Mouse (Mus musculus) heart, postnatal 14 days (tissue): Measurements from ENCODE around the gene Tbc1d16. TPM values are rescaled to one million over a fixed set of nuclear protein-coding genes. Genes with fewer than 3 reads are reported as not detected.

Experiments used
- DNase-seq, 2 experiments: peaks; one replicate each; pipeline ENCODE4 v3.0.0; 2021 to 2022
- intact Hi-C: fragments of 180-260 bp; cut with DNase I; formaldehyde crosslinking; loops from one replicate; pipeline ENCODE4 v1.15.1; 2025
- total RNA-seq, 2 experiments: library from RNA; stranded (reverse); gene quantifications; 2 replicates each; pipeline ENCODE4 v1.2.3; 2021

The Tbc1d16 gene
- total RNA-seq, 2 experiments from 2014 or later: 68.5 to 68.7 TPM

GRCm38 (mm10) chr11:119186381-119186780 is 41.9 kb downstream of the Tbc1d16 start:
- no peak for DNase-seq
- intact Hi-C loops: loop anchor here (2.0 to 5.0 kb wide), 2 partner anchors 59 to 96 kb away; no protein-coding TSS in a partner anchor

GRCm38 (mm10) chr11:119183684-119184310 is 44.5 kb downstream of the Tbc1d16 start:
- intact Hi-C loops: loop anchor here (5.0 kb wide), 1 partner anchor 41 kb away; no protein-coding TSS in a partner anchor
- DNase-seq: no peak

GRCm38 (mm10) chr11:119181861-119182395 is 46.4 kb downstream of the Tbc1d16 start:
- intact Hi-C loops: loop anchor here (5.0 kb wide), 1 partner anchor 40 kb away; no protein-coding TSS in a partner anchor
- no peak for DNase-seq

DNA sequence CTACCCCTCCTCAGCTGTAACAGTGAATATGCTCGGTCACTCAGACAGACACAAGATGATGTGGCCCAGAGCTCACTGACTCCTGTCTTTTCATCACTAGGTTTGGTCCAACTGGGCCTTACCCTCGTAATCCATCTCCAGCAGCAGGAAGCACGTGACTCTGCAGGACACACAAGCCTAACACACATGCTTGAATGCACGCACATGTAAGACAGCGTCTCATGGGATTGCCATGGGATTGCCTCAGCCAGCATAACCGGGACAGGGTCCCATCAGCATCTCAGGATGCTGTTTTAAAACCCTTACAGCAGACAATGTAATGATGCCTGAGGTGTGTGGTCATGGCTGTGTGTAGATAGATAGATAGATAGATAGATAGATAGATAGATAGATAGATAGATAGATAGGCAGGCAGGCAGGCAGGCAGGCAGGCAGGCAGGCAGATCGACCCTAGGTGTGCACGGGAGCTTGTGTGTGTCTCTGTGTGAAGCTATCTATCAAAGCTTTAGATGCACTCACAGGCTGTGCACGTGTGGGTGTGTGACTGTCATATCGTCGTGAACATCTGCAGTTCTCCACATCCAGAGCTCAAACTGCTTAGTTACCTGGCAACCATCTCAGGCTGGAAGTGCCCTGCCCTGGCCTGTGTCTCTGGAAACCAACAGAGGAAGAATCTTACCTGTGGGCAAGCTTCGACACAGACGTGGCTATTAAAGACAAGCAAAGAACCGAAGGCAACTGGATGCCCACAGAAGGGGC is 47.3 kb downstream of the Tbc1d16 start:
- DNase-seq: no peak
- intact Hi-C loops: loop anchor here (5.0 kb wide), 1 partner anchor 39 kb away; no protein-coding TSS in a partner anchor

DNA sequence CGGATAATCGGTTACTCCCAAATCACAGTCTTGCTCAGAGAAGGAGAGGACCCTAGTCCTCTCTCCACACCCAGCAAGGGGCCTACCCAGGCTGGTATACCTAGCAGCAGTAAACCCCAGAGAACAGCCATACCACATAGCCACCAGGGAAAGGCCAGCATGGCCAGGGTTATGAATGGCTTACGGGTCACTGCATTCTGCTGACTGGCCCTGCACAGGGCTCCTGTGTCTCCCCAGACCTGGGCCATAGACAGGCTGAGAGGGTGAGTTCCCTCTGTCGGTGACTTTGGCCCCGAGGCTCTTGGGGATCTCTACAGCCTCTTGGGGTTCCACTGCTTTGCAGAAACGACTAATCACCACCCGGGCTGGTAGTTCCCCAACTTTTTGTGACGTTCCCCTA is 50.0 kb downstream of the Tbc1d16 start:
- intact Hi-C loops: no loop called here

DNA sequence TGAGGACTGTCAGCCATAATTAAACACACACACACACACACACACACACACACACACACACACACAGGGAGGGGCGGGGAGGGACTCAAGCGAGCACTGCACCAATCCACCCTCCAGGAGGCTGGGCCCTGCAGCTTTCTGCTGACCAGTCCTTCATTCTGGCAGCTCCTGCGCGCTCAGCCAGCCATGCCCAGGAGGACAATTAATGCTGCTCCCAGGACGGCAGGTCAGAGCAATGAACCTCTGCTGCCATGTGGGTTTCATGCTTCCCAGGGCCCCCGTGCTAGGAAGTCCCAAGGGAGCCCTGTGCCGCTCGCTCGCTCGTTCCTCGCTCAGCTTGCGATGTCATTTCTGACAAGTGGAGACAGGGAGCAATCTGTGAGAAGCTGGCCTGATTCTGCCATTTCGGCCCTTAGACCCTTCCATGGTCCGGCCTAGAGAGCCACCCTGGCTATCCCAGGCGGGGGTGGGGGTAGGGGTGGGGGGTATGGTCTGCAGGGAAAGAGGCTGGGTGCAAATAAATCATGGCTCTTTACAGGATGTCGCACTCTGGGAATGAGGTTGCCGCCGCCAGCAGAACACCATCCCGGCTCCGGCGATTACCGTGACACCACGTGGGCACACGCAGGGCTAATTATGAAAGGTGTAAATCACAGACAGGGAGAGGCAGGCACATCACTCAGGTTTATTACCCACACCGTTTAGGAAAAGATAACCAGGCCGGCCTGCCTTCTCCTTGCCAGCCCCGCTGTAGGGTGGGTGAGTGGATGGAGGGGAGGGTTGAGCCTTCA is 51.7 kb downstream of the Tbc1d16 start:
- no peak for DNase-seq
- intact Hi-C loops: no loop called here

More for the DNA sequence above, 50.0 kb downstream of the Tbc1d16 start:
- DNase-seq: no peak

- no peak for DNase-seq
- intact Hi-C loops: no loop called here
Measured at GRCm38 (mm10) chr11:119171588-119171987, 56.7 kb downstream of the Tbc1d16 start.

GRCm38 (mm10) chr11:119168851-119169250 is 59.4 kb downstream of the Tbc1d16 start:
- intact Hi-C loops: no loop called here
- no peak for DNase-seq

- DNase-seq: no peak
- intact Hi-C loops: no loop called here
Measured at GRCm38 (mm10) chr11:119165995-119166394, 62.3 kb downstream of the Tbc1d16 start.

GRCm38 (mm10) chr11:119164375-119164774 is 63.9 kb downstream of the Tbc1d16 start:
- intact Hi-C loops: no loop called here
- DNase-seq: no peak

- no peak for DNase-seq
- intact Hi-C loops: no loop called here
Measured at GRCm38 (mm10) chr11:119163734-119163992, 64.6 kb downstream of the Tbc1d16 start.

- intact Hi-C loops: no loop called here
- no peak for DNase-seq
Measured at GRCm38 (mm10) chr11:119162959-119163733, 65.2 kb downstream of the Tbc1d16 start.

- no peak for DNase-seq
- intact Hi-C loops: no loop called here
Measured at GRCm38 (mm10) chr11:119161665-119162064, 66.6 kb downstream of the Tbc1d16 start.

DNA sequence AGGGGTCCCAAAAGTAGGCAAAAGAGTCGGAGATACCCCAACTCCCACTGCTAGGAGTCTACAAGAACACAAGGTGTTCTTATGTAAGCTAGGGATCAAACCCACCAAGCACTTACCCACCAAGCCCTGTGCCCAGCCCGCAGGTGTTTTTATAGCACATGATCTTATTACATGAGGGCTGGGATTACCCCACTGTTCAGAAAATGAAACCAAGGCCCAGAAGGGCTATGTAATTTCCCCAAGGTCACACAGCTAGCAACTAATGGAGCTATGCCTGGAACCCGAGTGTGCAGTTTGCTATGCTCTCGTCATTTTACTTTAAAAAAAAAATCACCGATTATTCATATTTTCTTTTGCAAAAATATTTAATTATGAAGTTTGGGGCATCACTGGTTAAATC is 68.2 kb downstream of the Tbc1d16 start:
- no peak for DNase-seq
- intact Hi-C loops: no loop called here

GRCm38 (mm10) chr11:119159496-119159895 is 68.8 kb downstream of the Tbc1d16 start:
- intact Hi-C loops: no loop called here
- peak; percentile 32 to 37 for DNase-seq

DNA sequence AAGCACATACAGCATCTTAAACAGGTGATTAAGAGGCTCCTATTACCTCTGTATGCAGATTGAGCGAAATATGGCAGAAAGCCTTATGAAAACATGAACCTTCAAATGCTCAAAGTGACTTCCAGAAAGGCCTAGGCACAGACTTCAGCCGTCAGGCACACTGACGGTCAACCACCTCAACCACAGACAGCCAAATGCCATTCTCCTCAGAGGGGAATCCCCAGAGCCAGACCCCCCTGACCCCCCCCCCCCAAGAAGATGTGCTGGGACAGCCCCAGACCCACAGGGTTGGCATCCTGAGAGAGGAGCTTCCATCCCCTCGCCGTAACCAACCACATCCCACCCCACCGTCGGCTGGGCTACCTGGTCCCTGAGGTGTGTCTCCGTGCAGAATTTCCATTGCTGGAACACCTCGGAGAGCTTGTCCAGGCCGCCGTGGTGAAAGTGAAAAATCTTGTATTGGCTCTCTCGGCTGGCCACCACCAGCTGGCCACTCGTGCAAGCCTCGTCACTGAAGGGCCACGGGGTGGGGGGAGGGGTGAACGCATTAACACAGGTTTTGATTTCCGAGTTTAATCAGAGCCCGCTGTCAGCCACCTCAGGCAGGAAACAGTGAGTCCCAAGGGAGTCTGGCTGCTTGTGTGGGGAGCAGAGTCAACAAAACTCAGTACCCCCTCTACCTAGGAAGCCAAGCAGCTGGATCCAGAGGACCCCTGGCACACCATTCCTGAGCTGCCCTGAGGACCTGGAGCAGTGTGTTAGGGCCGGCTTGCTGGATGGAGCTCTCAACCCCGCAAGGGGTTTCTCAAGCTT is 70.7 kb downstream of the Tbc1d16 start:
- DNase-seq: no peak
- intact Hi-C loops: no loop called here

DNA sequence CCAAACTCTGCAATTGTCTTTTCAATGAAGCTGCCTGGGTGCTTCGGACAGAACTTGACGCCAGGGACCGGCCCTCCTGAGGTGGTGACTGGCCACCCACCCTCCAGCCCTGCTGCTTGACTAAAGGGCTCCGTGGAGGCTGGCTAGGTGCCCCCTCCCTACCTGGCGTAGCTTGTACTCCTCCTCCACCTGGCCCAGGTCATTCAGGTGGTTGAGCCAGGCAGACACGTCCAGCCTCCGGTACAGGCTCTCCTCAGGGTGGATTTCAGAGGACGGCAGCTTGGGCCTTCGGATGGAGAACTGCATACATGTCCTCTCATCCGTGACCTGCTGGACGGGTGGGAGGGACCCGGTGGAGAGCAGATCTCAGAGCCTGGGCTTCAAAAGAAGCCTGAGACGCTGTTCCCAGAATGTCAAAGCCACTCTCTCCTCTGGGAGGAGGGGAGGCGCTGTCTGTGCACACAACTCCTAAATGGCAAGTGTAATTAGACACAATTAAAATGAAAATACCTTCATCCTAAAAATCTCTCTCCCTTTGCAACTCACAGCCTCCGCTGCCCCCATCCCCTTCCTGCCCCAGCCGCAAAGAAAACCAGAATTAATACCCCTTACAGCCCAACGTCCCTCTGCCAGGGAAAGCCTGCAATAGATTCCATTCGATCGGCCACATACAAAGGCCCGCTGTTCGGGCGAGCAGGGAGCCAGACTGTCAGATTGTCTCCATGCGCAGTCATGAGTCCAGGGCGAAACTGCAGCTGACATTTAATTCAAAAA is 71.6 kb downstream of the Tbc1d16 start:
- no peak for DNase-seq
- intact Hi-C loops: no loop called here

- no peak for DNase-seq
Measured at GRCm38 (mm10) chr11:119155638-119156480, 72.4 kb downstream of the Tbc1d16 start.

More at GRCm38 (mm10) chr11:119155638-119156480, 72.4 kb downstream of the Tbc1d16 start:
- intact Hi-C loops: no loop called here
